Mouse (Mus musculus) lung, embryonic 14.5 days (tissue): Measurements from ENCODE around the gene Snd1. TPM values are rescaled to one million over a fixed set of nuclear protein-coding genes. Genes with fewer than 3 reads are reported as not detected.

Source experiments
- ATAC-seq: fragments of 200-750 bp; cut with Nextera tagmentation; 2 replicates; pipeline ENCODE4 v1.8.0; 2017; ENCODE audit warnings: mild to moderate bottlenecking, moderate TSS enrichment, moderate library complexity; ENCODE audit not compliant: insufficient read depth
- DNase-seq: peaks from one replicate; pipeline ENCODE4 v3.0.0-alpha.2; 2015
- H3K27ac ChIP-seq: fragments of 300-500 bp; sonication (generic); 2 replicates; pipeline ENCODE4 v1.5.1; 2014; ENCODE audit warnings: low read depth, mild to moderate bottlenecking, moderate library complexity
- H3K27me3 ChIP-seq: fragments of 300-500 bp; sonication (generic); 2 replicates; pipeline ENCODE4 v1.6.1; 2014; ENCODE audit warnings: low read length, control low read depth; ENCODE audit not compliant: insufficient read depth
- H3K36me3 ChIP-seq: fragments of 300-500 bp; sonication (generic); 2 replicates; pipeline ENCODE4 v1.6.1; 2014; ENCODE audit warnings: control low read depth; ENCODE audit not compliant: insufficient read depth
- H3K4me1 ChIP-seq: fragments of 300-500 bp; sonication (generic); 2 replicates; pipeline ENCODE4 v1.6.1; 2014; ENCODE audit warnings: antibody characterized with exemption, control low read depth; ENCODE audit not compliant: insufficient read depth
- H3K4me2 ChIP-seq: fragments of 300-500 bp; sonication (generic); 2 replicates; pipeline ENCODE4 v1.6.1; 2014; ENCODE audit warnings: mild to moderate bottlenecking
- H3K4me3 ChIP-seq: fragments of 300-500 bp; sonication (generic); 2 replicates; pipeline ENCODE4 v1.5.1; 2014; ENCODE audit warnings: low read depth, low read length
- H3K9ac ChIP-seq: fragments of 300-500 bp; sonication (generic); 2 replicates; pipeline ENCODE4 v1.6.1; 2014
- H3K9me3 ChIP-seq: fragments of 300-500 bp; sonication (generic); 2 replicates; pipeline ENCODE4 v1.6.1; 2016; ENCODE audit warnings: low read depth, low read length, control low read depth
- CTCF ChIP-seq: IDR thresholded peaks from 2 replicates; pipeline ENCODE4 v1.5.1; 2016; ENCODE audit warnings: antibody characterized with exemption, low read depth
- WGBS: fragments of 180-500 bp; shearing (Covaris S2); extraction: QIAGEN DNeasy Blood & Tissue Kit; methylation state at CpG from one replicate; pipeline ENCODE4 v1.1.7; 2014; 5-methylcytosine and 5-hydroxymethylcytosine counted together
- polyA plus RNA-seq: library from polyadenylated mRNA; unstranded; fragments of >200 nt; fragmentation: Nextera tagmentation; extraction: Ambion mirVana; gene quantifications from 2 replicates; pipeline ENCODE4 v1.2.1, GENCODE M21; 2014

The Snd1 gene
- polyA plus RNA-seq, 1 experiment from 2014 or later = 145 TPM

- no peaks in the 10 kb centered on the region for H3K9me3 ChIP-seq
- 69% methylated on average over 10 of the region's 10 CpGs for WGBS
- peak; percentile 77 for DNase-seq
Measured at GRCm38 (mm10) chr6:28756306-28757018, 281.5 kb downstream of the Snd1 start.

GRCm38 (mm10) chr6:28758293-28758692, 283.4 kb downstream of the Snd1 start:
- H3K36me3 ChIP-seq = peaks cover 5% of the 10 kb centered on the region; the same call in 1 of the 2 replicates
- DNase-seq (no peak), ATAC-seq (no peak)
- no peak for TF ChIP-seq CTCF
- no peak overlapping the region for H3K9ac ChIP-seq
- H3K4me2 ChIP-seq = no peak overlapping the region
- no peaks in the 10 kb centered on the region for H3K4me1 ChIP-seq
- 80% methylated on average over 4 of the region's 4 CpGs for WGBS
- no peak overlapping the region for H3K27ac ChIP-seq
- H3K4me3 ChIP-seq = no peak overlapping the region
- no peaks in the 10 kb centered on the region for H3K27me3 ChIP-seq
- H3K9me3 ChIP-seq = no peaks in the 10 kb centered on the region

More at GRCm38 (mm10) chr6:28756306-28757018, 281.5 kb downstream of the Snd1 start:
- no peaks in the 10 kb centered on the region for H3K4me1 ChIP-seq
- no peaks in the 10 kb centered on the region for H3K27me3 ChIP-seq
- ATAC-seq = peak; percentile 68; the same call in 1 of the 2 replicates
- no peak overlapping the region for H3K9ac ChIP-seq
- H3K27ac ChIP-seq = peak overlapping the region; percentile 28; the same call in 1 of the 2 replicates
- peaks cover 5% of the 10 kb centered on the region; the same call in 1 of the 2 replicates for H3K36me3 ChIP-seq
- H3K4me3 ChIP-seq = no peak overlapping the region
- no peak overlapping the region for H3K4me2 ChIP-seq
- TF ChIP-seq CTCF = no peak

GRCm38 (mm10) chr6:28761728-28762127, 286.8 kb downstream of the Snd1 start:
- WGBS = 54% methylated on average over 3 of the region's 3 CpGs
- no peak for DNase-seq
- H3K27me3 ChIP-seq = no peaks in the 10 kb centered on the region
- H3K9ac ChIP-seq = no peak overlapping the region
- H3K9me3 ChIP-seq = no peaks in the 10 kb centered on the region
- no peak overlapping the region for H3K27ac ChIP-seq
- no peak for ATAC-seq
- no peak overlapping the region for H3K4me2 ChIP-seq
- no peaks in the 10 kb centered on the region for H3K4me1 ChIP-seq
- no peak overlapping the region for H3K4me3 ChIP-seq
- TF ChIP-seq CTCF = no peak
- no peaks in the 10 kb centered on the region for H3K36me3 ChIP-seq

GRCm38 (mm10) chr6:28762132-28762775, 287.3 kb downstream of the Snd1 start:
- WGBS = 28% methylated on average over 5 of the region's 5 CpGs
- no peak for TF ChIP-seq CTCF
- DNase-seq (no peak), ATAC-seq (no peak)
- H3K4me2 ChIP-seq = no peak overlapping the region
- H3K36me3 ChIP-seq = no peaks in the 10 kb centered on the region
- no peak overlapping the region for H3K4me3 ChIP-seq
- H3K27me3 ChIP-seq = no peaks in the 10 kb centered on the region
- H3K27ac ChIP-seq = no peak overlapping the region
- H3K4me1 ChIP-seq = no peaks in the 10 kb centered on the region
- H3K9ac ChIP-seq = no peak overlapping the region
- no peaks in the 10 kb centered on the region for H3K9me3 ChIP-seq

- Histone ChIP-seq H3K9me3 (no peaks in the 10 kb centered on the region), H3K27ac (no peak overlapping the region), H3K36me3 (no peaks in the 10 kb centered on the region), H3K4me3 (no peak overlapping the region), H3K4me1 (no peaks in the 10 kb centered on the region), H3K27me3 (no peaks in the 10 kb centered on the region), H3K4me2 (no peak overlapping the region), H3K9ac (no peak overlapping the region)
- DNase-seq (no peak), ATAC-seq (no peak)
- TF ChIP-seq CTCF = peak; percentile 6; the same call in 1 of the 2 replicates
- 49% methylated on average over 3 of the region's 3 CpGs for WGBS
Measured at GRCm38 (mm10) chr6:28766622-28767021, 291.7 kb downstream of the Snd1 start.

GRCm38 (mm10) chr6:28767891-28768481, 293.0 kb downstream of the Snd1 start:
- 87% methylated on average over 6 of the region's 6 CpGs for WGBS
- ATAC-seq (no peak), DNase-seq (no peak)
- Histone ChIP-seq H3K4me3 (no peak overlapping the region), H3K4me2 (no peak overlapping the region), H3K36me3 (no peaks in the 10 kb centered on the region), H3K27me3 (no peaks in the 10 kb centered on the region), H3K9ac (no peak overlapping the region), H3K9me3 (no peaks in the 10 kb centered on the region), H3K4me1 (no peaks in the 10 kb centered on the region), H3K27ac (no peak overlapping the region)
- TF ChIP-seq CTCF = no peak

- no peak overlapping the region for H3K4me3 ChIP-seq
- no peak for ATAC-seq
- no peak for TF ChIP-seq CTCF
- H3K4me2 ChIP-seq = no peak overlapping the region
- H3K9me3 ChIP-seq = no peaks in the 10 kb centered on the region
- no peak overlapping the region for H3K27ac ChIP-seq
- H3K9ac ChIP-seq = no peak overlapping the region
- H3K4me1 ChIP-seq = no peaks in the 10 kb centered on the region
- peaks cover 3% of the 10 kb centered on the region; the same call in 1 of the 2 replicates for H3K36me3 ChIP-seq
- H3K27me3 ChIP-seq = no peaks in the 10 kb centered on the region
- WGBS = 48% methylated on average over 2 of the region's 2 CpGs
- no peak for DNase-seq
Measured at GRCm38 (mm10) chr6:28771331-28771730, 296.4 kb downstream of the Snd1 start.
